ENCODE assay signal across 26 mouse cellular contexts in the genomic region with DNA sequence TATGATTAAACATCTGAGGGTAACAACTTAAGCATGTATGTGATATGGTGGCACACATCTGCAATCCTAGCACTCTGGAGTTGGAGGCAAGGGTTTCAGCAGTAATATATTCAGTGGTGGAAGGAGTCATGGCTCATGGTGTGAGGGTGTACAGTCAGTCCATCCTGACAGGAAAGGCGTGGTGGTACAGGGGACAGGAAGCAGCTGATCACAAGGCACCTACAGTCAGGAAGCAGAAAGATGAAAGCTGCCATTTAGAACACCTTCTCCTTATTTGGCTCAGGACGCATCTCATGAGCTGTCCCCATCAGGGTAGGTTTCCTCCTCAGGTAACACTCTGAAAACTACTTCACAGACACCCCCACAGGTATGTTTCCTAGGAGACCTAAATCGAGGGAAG. TPM values are rescaled to one million over a fixed set of nuclear protein-coding genes. Genes with fewer than 3 reads are reported as not detected.
A peak's percentile ranks its signal among the peaks of the same experiment; 100 is the strongest.
DNase-seq lines count a peak whose midpoint lies in the region; ATAC-seq lines count a peak whose summit lies in the region.
"Had no signal": no experiment of that assay in that cellular context is flagged by ENCODE, and none has a peak within 500 bp of the region (broad histone marks: within the 10 kb centered on the region; RNA-seq: fewer than 3 reads in every experiment).

No protein-coding gene starts in this region.

- peaks cover 4% of the 10 kb centered on the region; the same call in 1 of the 2 replicates for H3K4me1 ChIP-seq in hindbrain, embryonic 16.5 days (ENCODE audit: control insufficient read depth, insufficient read depth, low read depth, low read length)
- no peaks in the 10 kb centered on the region for H3K4me1 ChIP-seq in forebrain, embryonic 11.5 days (replicated peaks; ENCODE audit: control insufficient read depth, insufficient read depth, low read length)
- H3K4me1 ChIP-seq: stomach, embryonic 15.5 days had no signal

- no peak overlapping the region for H3K4me2 ChIP-seq in hindbrain, embryonic 16.5 days (ENCODE audit: low read length)
- H3K4me2 ChIP-seq in forebrain, embryonic 11.5 days (ENCODE audit: low read depth, low read length, severe bottlenecking) = no peak overlapping the region
- H3K4me2 ChIP-seq: embryonic facial prominence, embryonic 15.5 days; hindbrain, embryonic 15.5 days; midbrain, embryonic 15.5 days; stomach, embryonic 15.5 days had no signal

- no peak for ATAC-seq in hindbrain, embryonic 16.5 days
- no peak for ATAC-seq in forebrain, embryonic 11.5 days (replicated peaks; ENCODE audit: low FRiP score)
- ATAC-seq: forebrain, postnatal 0 days; lung, postnatal 0 days; midbrain, embryonic 15.5 days had no signal

- H3K9me3 ChIP-seq in hindbrain, embryonic 16.5 days (ENCODE audit: control insufficient read depth, low read length) = no peaks in the 10 kb centered on the region
- H3K9me3 ChIP-seq in forebrain, embryonic 11.5 days (ENCODE audit: control insufficient read depth, low read length) = no peaks in the 10 kb centered on the region
- H3K9me3 ChIP-seq: embryonic facial prominence, embryonic 15.5 days; hindbrain, embryonic 15.5 days; midbrain, embryonic 15.5 days; stomach, embryonic 15.5 days had no signal

- whole genome bisulfite sequencing in macrophage (ENCODE audit: missing documents) = 31% methylated on average over 2 of the region's 3 CpGs
- WGBS in hindbrain, embryonic 16.5 days = 98% methylated on average over 3 of the region's 3 CpGs
- 85% methylated on average over 3 of the region's 3 CpGs for WGBS in forebrain, embryonic 11.5 days

- no peaks in the 10 kb centered on the region for H3K36me3 ChIP-seq in macrophage (ENCODE audit: inconsistent target)
- no peaks in the 10 kb centered on the region for H3K36me3 ChIP-seq in hindbrain, embryonic 16.5 days (ENCODE audit: control insufficient read depth, insufficient read depth, low read length)
- no peaks in the 10 kb centered on the region for H3K36me3 ChIP-seq in forebrain, embryonic 11.5 days (ENCODE audit: control insufficient read depth, insufficient read depth, low read length)
- H3K36me3 ChIP-seq: embryonic facial prominence, embryonic 15.5 days; hindbrain, embryonic 15.5 days; midbrain, embryonic 15.5 days; stomach, embryonic 15.5 days had no signal

- DNase-seq in CD4-positive helper T cell, adult 2 months (ENCODE audit: low read depth, low spot score) = peak; percentile 73
- DNase-seq in CD8-positive naive resting alpha-beta T cell, adult 2 months (ENCODE audit: low read depth in 2 of 2, low spot score in 2 of 2) = peak; percentile 15 to 30
- peak; percentile 25 for DNase-seq in thymus, postnatal 14 days
- DNase-seq in forebrain, embryonic 11.5 days (ENCODE audit: low spot score) = no peak
- no peak for DNase-seq in right cerebral cortex, postnatal 25 days
- DNase-seq: adrenal gland, postnatal 36 days; cerebellum, adult 18-20 months; cerebellum, postnatal 25 days; forebrain, postnatal 0 days; heart, adult 18-20 months; heart, postnatal 36 days; kidney, adult 18-20 months; kidney, postnatal 10 days; left cerebral cortex, postnatal 4 days; liver; retina, postnatal 1 day had no signal

- H3K27ac ChIP-seq in macrophage = peak overlapping the region; percentile 5; the same call in 1 of the 2 replicates
- H3K27ac ChIP-seq in hindbrain, embryonic 16.5 days (ENCODE audit: low read depth, low read length) = no peak overlapping the region
- H3K27ac ChIP-seq in forebrain, embryonic 11.5 days (ENCODE audit: low read depth, low read length) = no peak overlapping the region
- H3K27ac ChIP-seq: embryonic facial prominence, embryonic 15.5 days; hindbrain, embryonic 15.5 days; midbrain, embryonic 15.5 days; stomach, embryonic 15.5 days had no signal

- H3K27me3 ChIP-seq in hindbrain, embryonic 16.5 days (replicated peaks; ENCODE audit: control insufficient read depth, insufficient read depth, low read length) = no peaks in the 10 kb centered on the region
- no peaks in the 10 kb centered on the region for H3K27me3 ChIP-seq in forebrain, embryonic 11.5 days (ENCODE audit: control insufficient read depth, insufficient read depth, low read length)
- H3K27me3 ChIP-seq: CH12.LX; embryonic facial prominence, embryonic 15.5 days; hindbrain, embryonic 15.5 days; midbrain, embryonic 15.5 days; stomach, embryonic 15.5 days had no signal

- no peak overlapping the region for H3K4me3 ChIP-seq in macrophage (ENCODE audit: inconsistent target)
- no peak overlapping the region for H3K4me3 ChIP-seq in hindbrain, embryonic 16.5 days (ENCODE audit: low read length)
- H3K4me3 ChIP-seq in forebrain, embryonic 11.5 days (ENCODE audit: low read depth, low read length) = no peak overlapping the region
- H3K4me3 ChIP-seq: embryonic facial prominence, embryonic 15.5 days; hindbrain, embryonic 15.5 days; midbrain, embryonic 15.5 days; stomach, embryonic 15.5 days had no signal

- no peak overlapping the region for H3K9ac ChIP-seq in hindbrain, embryonic 16.5 days (ENCODE audit: low read depth, low read length)
- no peak overlapping the region for H3K9ac ChIP-seq in forebrain, embryonic 11.5 days (ENCODE audit: low read length)
- H3K9ac ChIP-seq: embryonic facial prominence, embryonic 15.5 days; forebrain, postnatal 0 days; hindbrain, embryonic 15.5 days; midbrain, embryonic 15.5 days; stomach, embryonic 15.5 days had no signal

- peaks cover 77% of the 10 kb centered on the region; the same call in 1 of the 2 replicates for H3K79me2 ChIP-seq in macrophage (ENCODE audit: inconsistent target)

RNA-seq across cellular contexts. Expression of a gene that starts 4.0 kb away (rescaled TPM):
- 10 to 100 TPM in 9 of 26 experiments, 1 to 10 TPM in 17; 2.3 to 18.3 (median 7.8) TPM for total RNA-seq in macrophage (2018; cell fraction: chromatin; rRNA removed)
- total RNA-seq in macrophage (2018; cell fraction: cytosol; rRNA removed) = 10 to 100 TPM; 37.7 to 72.1 (median 54.1) TPM
- 10 to 100 TPM in 13 of 26 experiments, 1 to 10 TPM in 13; 4.0 to 22.7 (median 10.3) TPM for total RNA-seq in macrophage (2018; cell fraction: nucleus; rRNA removed)
- 28.8 to 103 TPM (median 37.3 TPM) in 3 replicates for polyA plus RNA-seq in macrophage (2018)
- 80.2 and 97.4 TPM in 2 replicates for polyA plus RNA-seq in hindbrain, embryonic 16.5 days (2015; fragmentation: Nextera tagmentation; extraction: Ambion mirVana)
- 106 and 107 TPM in 2 replicates for polyA plus RNA-seq in forebrain, embryonic 11.5 days (2014; fragmentation: Nextera tagmentation; extraction: Ambion mirVana)
- total RNA-seq: MEL had no signal

RNA-seq across cellular contexts. Expression of a gene that starts 33.1 kb away (rescaled TPM):
- total RNA-seq in macrophage (2018; cell fraction: chromatin; rRNA removed) = 100 to 1,000 TPM in 17 of 26 experiments, 10 to 100 TPM in 9; 31.2 to 450 (median 187) TPM
- 100 to 1,000 TPM in 14 of 26 experiments, 10 to 100 TPM in 12; 68.4 to 335 (median 169) TPM for total RNA-seq in macrophage (2018; cell fraction: cytosol; rRNA removed)
- total RNA-seq in macrophage (2018; cell fraction: nucleus; rRNA removed) = 100 to 1,000 TPM in 14 of 26 experiments, 10 to 100 TPM in 12; 35.4 to 234 (median 167) TPM
- 80.3 to 135 TPM (median 124 TPM) in 3 replicates for polyA plus RNA-seq in macrophage (2018)
- polyA plus RNA-seq in hindbrain, embryonic 16.5 days (2015; fragmentation: Nextera tagmentation; extraction: Ambion mirVana) = 0.19 and 0.34 TPM in 2 replicates
- 0.16 and 0.19 TPM in 2 replicates for polyA plus RNA-seq in forebrain, embryonic 11.5 days (2014; fragmentation: Nextera tagmentation; extraction: Ambion mirVana)
- total RNA-seq: MEL had no signal
- polyA plus RNA-seq: neural tube, embryonic 11.5 days had no signal

Comparison
In these comparisons a context has a peak if more than half of its experiments do, and no peak if none do; other contexts are left out.
1. DNase-seq: peak in CD4-positive helper T cell, adult 2 months (single experiment), CD8-positive naive resting alpha-beta T cell, adult 2 months (2 of 2) and thymus, postnatal 14 days (single experiment); none in forebrain, embryonic 11.5 days (single experiment) and right cerebral cortex, postnatal 25 days (single experiment).
2. RNA of a gene that starts 33.1 kb away (polyA plus RNA-seq): 80.3 to 135 TPM in macrophage; 0.19 to 0.34 TPM in hindbrain, embryonic 16.5 days and 0.16 to 0.19 TPM in forebrain, embryonic 11.5 days; every median in the first group is over 10 times any median in the second.